Mouse (Mus musculus) ovary, postnatal 36 days (tissue): Measurements from ENCODE around the gene 5730596B20Rik.

ENCODE experiments used
- DNase-seq: peaks from one replicate; pipeline ENCODE4 v3.0.0; 2022; ENCODE audit warnings: low spot score, mixed read lengths

The 5730596B20Rik gene

DNA sequence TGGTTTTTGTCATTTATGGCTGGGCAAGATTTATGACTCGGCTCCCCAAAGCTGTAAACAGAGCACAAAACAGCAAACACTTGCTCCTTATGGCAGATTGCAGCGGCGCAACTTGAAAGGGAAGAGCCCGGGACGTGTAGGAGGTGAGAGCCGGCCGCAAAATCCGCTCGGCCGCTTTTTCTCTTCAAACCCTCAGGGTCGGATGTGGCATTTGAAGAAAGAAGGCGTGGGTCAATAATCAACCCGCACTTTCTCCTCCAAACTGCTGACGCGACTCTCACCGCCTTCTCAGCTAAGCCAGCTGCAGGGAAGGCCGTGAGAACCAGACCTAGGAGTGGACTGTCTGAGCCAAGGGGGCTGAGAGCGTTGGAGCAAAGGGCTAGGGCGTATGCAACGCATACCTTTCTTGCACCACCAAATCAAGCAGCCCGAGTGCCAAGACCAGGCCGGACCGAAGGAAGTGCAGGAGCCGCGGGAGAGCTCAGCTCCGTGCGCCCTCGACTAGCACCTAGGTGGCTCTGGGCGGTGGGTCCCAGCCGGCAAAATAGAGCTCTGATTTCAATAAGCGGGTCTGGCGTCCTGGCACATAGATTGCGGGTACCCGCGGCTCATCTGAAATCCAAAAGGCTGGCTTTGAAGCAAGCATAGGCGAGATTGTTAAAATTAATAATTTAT, at the start of gene 5730596B20Rik:
5730596B20Rik (plus strand) TSS at position 438 of the 675 bp plus-strand sequence.
- DNase-seq, result no peak

DNA sequence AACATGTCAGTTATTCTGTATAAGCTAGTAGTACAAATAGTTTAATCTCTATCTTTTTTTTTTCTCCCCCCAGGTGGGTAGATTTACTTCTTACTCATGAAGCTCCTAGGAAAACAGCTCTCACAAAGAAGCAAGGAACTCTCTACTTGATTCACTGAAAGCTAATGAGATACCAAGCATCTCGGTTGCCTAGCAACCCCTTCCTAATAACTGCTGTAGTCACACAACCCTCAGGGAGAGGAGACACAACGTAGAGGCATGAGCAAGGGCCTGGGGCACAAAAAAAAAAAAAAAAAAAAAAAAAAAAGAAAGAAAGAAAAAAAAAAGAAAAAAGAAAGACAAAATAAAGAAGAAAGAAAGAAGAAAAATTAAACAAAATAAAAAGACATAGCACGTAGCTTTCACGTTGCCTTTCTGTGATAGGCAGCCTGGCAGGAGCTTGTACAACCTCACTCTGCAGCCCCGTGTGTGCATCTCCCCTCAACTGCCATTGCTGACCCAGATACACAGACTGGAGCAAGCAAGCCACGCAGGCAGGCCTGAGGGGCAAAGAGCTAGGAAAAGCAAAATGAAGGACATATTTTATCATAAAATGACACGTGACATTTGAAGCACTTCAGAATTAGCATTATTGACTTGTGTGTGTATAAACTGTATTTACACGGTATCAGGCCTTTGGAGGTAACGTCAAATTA, 39.3 kb upstream of the 5730596B20Rik start:
- DNase-seq, result no peak

DNA sequence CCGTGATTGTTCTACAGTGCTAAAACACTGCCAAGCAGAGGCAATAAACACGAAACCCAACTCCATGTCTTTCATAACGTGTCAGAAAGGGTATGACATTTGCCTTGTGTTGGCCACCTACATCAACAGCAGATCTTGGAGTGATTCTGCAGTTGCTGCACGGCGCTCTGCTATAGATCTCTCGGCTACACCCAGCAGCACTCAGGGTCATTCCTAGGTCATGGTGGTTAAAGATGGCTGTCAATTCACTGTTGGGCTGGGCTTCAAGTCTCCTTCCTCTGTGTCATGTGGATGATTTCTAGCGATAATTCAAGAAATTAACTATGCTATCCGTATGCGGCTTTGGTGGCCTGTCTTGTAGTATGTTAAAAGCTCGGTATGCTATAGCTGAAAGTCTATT, 38.7 kb upstream of the 5730596B20Rik start:
- DNase-seq, result no peak

DNA sequence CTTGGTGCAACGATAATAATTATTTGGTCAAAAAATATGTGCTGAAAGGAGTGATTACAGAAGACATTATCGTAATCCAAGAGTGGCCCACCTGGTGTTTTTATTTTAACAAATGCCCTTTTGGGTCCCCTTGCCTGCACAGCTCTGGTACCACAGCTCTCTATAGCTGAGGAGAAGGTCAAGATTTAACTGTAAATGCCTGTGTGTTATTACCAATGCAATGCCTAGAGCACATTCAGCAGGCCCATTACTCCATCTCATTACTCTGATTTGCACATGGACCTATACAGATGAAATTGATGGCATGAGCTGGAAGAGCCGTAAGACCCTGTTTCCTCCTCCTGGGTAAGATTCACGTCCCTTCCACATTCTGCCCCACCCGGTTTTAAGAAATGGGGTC, 38.2 kb upstream of the 5730596B20Rik start:
- DNase-seq, result no peak

DNA sequence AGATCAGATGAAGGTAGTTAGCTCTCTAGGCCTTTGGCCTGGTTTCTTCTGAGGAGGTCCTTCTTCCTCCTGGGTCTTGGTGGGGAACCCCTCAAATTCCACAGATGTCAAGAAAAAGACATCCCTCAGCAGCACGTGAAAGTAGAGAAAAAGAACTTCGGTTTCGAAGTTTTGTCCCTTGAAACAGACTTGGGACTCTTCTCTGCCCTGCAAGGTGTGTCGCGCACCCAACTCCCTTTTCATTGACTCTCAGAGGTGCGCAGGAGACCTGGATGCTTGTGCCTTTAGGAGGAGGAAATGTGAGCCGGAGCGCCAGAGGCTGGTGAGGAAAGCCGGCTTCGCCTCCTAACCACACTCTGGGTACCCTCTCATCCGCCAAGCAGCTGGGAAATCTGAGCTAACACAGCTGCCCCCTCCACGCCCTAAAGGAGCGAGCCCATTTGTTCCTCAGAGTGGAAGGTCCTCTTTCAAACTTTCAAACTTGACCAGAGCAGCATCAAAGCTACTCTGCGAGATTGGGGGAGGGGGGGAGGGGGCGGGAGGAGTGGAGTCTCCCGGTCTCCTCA, 26.8 kb upstream of the 5730596B20Rik start:
- DNase-seq, result no peak

DNA sequence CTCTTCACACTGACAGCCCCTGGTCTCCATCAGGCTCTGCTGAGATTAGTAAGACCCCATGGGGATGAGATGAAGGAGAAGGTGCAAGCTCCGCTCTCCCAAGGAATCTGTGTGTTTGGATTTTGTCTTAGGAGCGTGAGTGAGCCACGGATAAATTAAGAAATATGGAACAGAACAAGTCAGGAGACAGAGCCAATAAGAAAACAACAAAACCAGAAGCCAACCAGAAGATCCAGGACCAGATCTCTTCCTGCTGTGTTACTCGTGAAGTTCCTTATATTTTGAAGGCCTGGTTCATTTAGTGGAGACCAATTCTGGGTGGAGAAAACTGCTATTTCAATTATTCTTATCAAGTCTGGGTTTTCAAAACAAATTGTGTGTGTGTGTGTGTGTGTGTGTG, 25.7 kb upstream of the 5730596B20Rik start:
- no peak for DNase-seq

DNA sequence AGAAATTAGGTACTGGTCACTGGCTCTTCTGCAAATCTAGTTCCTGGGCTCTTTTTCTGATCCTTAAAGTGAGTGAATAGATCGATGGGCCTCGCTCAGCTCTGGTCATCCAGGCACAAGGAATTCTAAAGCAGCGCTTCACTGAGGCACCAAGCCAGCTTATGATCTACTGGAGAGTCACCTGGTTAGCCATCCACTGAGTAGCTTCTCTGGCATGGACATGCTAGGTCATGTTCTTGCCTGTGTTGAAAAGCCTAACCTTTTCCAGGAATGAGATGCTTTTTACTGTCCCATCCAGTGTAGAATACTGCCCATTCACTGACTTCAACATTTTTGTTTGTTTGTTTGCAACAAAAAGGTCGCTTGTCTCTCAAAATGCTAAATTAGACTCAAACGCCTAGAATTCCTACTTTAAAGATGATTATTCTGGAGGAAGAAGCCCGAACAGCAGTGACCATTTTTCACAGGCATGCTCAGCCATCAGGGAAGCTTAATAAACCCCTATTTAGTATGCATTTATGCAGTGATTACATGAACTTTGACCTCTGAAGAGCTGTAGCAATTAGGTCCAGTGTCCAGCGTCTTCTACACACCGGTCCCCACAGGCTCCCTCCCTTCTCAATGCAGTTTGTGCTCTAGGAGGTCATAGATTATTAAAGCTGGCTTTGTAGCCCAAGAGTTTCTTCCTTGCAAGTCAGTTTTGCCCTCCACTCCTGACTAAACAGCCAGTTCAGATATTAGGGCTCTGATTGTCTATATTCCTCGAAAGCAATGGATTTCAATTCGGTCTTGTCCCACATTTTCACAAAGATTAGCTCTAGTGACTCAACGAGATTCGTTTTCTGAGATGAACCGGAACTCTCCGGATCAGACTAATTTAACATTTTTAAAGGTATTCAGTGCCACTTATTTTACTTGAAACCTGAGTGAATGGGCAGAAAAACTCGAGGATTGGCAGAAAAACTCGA, 24.8 kb upstream of the 5730596B20Rik start:
- no peak for DNase-seq

DNA sequence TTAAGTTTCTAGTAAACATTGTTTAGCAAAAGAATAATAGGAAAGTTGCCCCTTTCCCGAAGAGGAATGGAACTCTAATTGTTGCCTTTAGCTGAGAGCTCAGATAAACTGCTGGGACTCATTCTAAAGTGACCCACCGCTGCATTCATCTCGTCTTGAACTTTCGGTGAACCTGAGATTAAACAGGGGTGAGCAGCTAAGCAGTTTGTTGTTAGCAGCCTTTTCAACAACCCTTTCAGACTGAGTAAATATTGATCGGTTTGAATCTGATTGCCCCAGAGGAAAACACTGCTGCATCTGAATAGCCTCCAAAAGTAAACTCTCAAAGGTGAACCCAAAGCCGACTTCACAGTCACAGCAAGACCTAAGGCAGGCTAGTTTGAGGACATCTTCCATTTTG, 24.0 kb upstream of the 5730596B20Rik start:
- DNase-seq, result no peak

DNA sequence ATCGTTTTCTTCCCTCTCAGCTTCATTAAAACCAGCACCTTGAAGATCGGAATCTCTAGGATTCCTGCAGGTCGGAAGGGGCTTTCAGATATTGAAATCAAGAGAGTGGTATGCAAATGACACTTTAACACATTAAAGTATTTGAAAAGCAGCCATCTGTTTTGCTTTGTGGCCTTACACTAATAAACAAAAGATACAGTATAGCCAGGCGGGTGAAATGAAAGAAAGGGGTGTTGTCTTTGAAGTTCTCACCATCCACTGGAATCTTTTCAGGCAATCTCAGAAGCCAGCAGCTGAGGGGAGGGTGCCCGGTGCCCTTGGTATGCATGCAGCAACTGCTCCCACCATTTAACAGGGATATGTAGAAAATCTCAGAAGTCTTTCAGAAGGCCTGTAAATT, 23.3 kb upstream of the 5730596B20Rik start:
- DNase-seq, result no peak

DNA sequence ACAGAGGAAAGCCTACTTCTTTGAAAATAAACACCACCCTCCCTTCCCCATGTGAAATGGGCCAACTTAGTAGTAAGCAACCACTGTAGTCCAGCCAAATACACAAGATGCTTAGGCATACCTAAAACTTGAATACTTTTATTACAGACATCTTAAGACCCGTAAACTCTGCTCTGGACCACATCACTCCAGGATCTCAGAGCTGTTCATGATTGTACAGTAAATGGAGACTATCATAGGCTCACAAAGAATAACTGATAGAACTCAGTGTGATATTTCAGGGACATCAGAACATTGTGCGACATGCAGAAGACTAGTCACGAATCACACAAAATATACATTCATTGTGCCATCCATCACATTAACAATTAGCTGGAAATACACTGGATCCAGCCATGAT, 21.8 kb upstream of the 5730596B20Rik start:
- no peak for DNase-seq

DNA sequence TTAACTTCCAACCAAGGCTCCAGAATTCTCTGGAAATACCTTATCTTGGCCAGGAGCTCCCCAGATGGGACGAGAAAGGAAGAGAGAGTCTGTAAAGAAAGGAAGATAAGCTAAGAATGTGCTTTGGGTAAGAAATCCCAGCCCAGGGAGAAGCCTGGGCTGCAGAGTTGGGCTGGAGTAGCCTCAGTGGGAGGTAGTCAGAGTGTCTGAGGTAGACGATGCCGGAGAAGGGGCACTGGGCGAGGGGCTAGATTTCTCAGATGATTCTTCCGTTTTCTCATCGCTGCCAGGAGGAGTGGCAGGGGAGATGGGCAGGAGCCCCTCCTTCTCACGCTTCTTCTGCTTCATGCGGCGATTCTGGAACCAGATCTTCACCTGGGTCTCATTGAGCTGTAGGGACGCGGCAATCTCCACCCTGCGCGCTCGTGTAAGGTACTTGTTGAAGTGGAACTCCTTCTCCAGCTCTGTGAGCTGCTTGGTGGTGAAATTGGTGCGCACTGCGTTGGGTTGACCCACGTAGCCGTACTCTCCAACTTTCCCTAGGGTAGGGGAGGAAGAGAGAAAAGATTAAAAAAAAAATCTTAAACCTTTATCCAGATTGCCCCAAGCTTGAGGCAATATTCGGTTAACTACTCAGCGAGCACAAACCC, 20.6 kb upstream of the 5730596B20Rik start:
- no peak for DNase-seq

DNA sequence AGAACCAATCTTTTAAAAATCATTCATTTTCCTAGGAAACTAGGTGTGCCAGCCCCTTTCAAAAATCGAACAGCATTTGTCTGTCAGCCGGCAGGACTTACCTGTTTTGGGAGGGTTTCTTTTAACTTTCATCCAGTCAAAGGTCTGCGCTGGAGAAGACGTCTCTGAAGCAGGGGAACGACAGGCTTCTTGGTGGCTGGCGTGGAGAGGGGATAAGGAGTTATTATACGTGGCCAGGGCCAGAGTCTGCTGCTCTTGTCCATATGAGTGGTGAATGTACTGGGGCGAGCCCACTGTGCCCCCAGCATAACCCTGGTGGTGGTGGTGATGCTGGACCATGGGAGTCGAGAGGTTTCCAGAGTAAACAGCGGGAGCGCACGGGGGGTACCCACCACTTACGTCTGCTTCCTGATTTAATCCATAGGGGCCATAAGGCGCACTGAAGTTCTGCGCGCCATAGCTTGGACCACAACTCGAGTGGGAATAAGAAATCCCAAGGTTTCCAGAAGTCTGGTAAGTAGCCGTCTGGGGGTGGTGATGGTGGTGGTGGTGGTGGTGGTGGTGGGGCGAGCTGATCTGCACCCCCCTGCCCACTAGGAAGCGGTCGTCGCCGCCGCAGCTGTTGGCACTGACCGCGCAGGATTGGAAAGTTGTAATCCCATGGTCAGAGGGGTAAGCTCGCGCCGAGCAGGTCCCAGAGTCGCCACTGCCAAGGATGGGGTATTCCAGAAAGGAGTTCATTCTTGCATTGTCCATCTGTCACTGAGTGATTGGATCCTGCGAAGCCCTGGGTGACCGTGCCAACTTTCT, 19.6 kb upstream of the 5730596B20Rik start:
- DNase-seq, result no peak

DNA sequence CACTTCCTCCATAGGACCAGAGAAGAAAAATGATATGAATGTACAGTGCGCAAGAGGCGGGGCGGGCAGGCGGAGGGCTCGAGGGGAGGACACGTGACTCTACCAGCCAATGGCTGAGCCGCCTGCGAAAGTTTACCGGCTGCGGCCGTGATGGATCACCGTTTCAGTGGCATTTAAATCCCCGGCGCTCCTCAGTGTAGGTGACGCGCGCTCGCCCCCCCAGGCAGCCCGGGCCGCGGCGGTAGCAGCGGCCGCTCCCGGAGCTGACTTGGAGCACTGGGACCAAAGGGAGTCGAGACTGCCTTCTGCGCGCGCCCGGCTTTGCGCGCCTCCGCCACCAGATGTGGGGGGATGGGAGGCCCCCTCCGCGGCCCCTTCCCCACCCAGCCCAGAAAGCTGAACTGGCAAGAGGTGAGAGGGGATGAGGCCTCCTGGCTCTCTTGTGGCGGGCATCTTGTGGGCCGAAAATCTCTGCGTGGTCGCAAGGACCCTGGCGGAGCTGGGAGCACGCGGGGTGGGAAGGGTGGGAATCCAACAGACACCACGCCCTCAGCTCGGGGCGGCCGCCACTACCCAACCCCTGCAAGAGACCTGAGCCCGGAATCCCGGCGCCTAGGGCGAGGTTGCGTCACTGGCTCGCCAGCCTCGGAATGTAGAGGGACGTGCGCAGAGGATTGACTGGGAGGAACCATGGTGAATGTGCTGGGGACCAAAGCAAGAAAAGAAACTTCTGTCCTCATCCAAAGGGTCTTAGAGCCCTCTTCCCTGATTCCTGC, 18.8 kb upstream of the 5730596B20Rik start, which contains the start of gene Hoxa1:
Hoxa1 (minus strand) TSS at position 42 of the 776 bp plus-strand sequence.
- DNase-seq, result peak; percentile 59

DNA sequence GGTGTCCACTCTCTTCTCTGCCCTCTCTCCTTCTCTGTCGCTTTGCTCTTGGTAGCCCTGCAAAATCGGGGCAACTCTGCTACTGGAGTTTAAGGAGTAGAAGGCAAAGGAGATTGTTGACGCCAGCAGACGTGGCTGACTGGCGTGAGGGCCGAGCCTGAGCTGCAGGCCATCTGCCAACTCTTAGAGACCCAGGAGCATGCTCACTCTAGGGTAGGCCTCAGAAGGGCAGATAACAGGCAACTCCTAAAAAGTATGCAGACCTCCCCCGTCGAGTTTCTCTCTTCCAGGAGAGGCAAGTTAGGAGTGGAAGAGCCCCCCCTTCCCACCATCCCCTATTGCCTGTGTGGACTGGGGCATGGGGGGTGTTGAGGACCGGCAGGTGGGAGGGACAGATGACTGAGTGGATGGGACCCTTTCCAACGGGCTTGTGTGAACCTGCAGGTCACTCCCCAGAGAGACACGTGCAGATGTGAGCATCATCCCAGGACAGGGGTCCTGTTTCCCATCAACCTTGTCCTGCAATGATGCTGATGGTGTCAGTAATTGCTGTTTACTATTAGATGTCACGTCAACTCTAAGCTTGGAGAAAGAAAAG, 18.0 kb upstream of the 5730596B20Rik start:
- DNase-seq, result peak; percentile 18

DNA sequence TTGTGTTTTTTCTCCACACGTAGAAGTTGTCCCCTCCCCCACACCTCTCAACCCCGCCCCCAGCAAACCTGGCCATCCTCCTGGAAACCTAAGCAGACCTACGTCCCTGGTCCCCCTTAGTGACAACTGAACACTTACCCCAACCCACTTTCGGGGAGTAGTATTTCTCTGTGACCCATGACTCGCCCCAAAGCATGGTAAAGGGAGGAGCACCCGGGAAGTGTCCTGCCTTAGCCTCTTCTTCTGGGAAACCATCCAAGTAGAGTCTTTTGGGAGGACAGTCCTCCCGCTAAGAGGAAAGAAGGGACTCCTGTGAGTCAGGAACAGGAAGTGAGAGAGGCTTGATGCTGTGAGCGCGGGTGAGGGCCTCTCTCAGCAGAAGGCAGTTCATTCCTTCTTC, 17.3 kb upstream of the 5730596B20Rik start:
- no peak for DNase-seq

DNA sequence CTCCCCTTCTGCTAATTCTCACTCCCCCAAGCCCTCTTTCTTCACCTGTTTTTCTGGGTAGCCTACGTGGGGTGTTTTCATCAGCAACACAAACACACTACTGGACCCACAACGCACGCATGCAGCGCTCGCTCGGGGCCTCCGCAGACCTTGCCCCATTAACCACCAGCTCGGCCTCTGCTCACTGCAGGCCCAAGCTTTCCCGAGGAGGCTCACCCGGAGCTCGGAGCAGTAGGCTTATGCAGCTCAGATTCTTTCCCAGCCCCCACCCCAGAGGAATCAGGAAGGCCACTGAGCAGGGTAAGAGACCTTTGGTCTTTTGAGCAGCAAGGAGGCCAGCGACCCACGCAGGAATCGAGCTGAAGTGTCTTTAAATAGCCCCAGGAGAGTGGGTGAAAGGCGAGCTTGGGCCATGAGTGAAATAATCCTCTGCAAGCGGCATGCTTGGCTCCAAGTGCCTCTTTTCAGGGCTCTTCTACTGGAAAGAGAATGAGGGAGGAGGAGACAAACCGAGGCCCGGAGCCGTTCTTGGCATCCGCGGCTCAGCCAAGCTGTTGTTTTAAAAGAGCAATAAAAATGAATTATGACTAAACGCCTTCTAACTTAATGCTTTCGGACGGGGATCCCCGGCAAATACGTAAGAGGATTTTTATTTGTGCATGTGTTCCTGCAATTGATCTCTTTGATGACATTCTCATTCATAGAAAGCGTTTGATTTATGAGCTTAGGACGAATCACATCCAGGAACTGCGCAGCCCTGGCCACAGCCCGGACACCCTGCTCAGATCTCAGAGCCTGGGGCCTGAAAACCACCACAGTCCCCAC, 16.6 kb upstream of the 5730596B20Rik start:
- DNase-seq, result peak; percentile 41

DNA sequence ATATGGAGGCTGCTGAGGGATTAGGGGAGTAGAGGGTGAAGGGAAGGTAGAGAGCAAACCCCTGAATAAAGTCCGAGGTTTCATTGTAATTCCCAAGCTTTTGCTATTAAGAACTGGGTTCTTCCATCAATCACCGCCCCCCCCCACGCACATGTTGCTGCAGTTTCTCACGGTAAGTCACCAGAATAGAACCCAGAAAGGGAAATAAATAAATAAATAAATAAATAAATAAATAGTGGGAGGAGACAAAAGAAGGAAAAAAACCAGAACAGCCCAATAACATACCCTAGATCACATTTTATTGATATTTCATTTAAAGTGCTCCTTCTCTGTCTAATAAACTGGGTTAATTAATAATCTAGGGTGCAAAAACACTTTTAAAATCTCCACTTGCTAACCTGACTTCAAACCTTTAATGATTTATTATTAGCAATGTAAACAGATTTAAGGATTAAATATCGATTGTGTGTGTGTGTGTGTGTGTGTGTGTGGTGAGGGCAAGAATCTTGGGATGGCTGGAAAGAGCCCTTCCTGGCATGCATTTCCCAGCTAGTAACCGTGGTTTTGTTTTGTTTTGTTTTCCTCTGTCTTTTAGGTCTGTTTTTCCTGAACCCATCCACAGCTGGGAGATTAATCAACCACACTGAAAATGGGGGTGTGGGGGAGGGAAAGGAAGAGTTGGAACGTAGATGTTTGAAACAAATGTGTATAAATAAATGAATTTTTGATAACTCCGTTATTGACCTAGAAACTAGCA, 15.8 kb upstream of the 5730596B20Rik start:
- DNase-seq, result no peak

DNA sequence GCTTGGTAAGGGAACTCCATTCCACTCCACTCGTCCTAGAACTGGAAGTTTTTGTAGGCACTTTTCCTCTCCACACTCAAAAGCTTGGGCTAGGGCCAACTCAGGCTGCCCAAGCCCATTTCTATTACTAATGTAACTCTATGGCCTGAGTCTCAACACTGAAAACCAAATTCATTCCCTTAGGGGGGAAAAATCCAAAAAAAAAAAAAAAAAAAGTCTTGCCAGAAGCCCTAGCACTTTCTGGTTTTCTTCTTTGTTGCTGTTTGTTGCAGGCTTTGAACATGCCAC, 15.3 kb upstream of the 5730596B20Rik start:
- DNase-seq, result no peak
